Mouse (Mus musculus) G1E (cell line): Measurements from ENCODE around the gene Myom3.

Experiments used
- CTCF ChIP-seq: IDR thresholded peaks from 2 replicates; pipeline ENCODE4 v1.5.1; 2012; ENCODE audit warnings: low read depth, low read length, inconsistent platforms, mixed read lengths
- TAL1 ChIP-seq: conservative IDR thresholded peaks from 2 replicates; pipeline ENCODE4 v1.6.1; 2012; ENCODE audit warnings: low read depth, low read length, inconsistent platforms, mixed read lengths

GRCm38 (mm10) chr4:135752106-135752778, 7.3 kb upstream of the Myom3 start:
- TF ChIP-seq TAL1 = no peak
- TF ChIP-seq CTCF = no peak
